Mouse (Mus musculus) midbrain, embryonic 10.5 days (tissue): ENCODE results near the gene Slbp. TPM values are rescaled to one million over a fixed set of nuclear protein-coding genes. Genes with fewer than 3 reads are reported as not detected.

Source experiments
- DNase-seq: peaks from one replicate; pipeline ENCODE4 v3.0.0-alpha.2; 2017; ENCODE audit warnings: low spot score
- H3K27ac ChIP-seq: fragments of 300-500 bp; sonication (generic); replicated peaks from 2 replicates; pipeline ENCODE4 v1.5.1; 2016; ENCODE audit warnings: mild to moderate bottlenecking
- H3K27me3 ChIP-seq: fragments of 300-500 bp; sonication (generic); 2 replicates; pipeline ENCODE4 v1.6.1; 2016; ENCODE audit warnings: low read depth, mild to moderate bottlenecking; ENCODE audit not compliant: poor library complexity, severe bottlenecking
- H3K36me3 ChIP-seq: fragments of 300-500 bp; sonication (generic); 2 replicates; pipeline ENCODE4 v1.6.1; 2016; ENCODE audit warnings: mild to moderate bottlenecking, moderate library complexity
- H3K4me1 ChIP-seq: fragments of 300-500 bp; sonication (generic); 2 replicates; pipeline ENCODE4 v1.6.1; 2016
- H3K4me3 ChIP-seq: fragments of 300-500 bp; sonication (generic); 2 replicates; pipeline ENCODE4 v1.5.1; 2016; ENCODE audit warnings: mild to moderate bottlenecking, moderate library complexity
- H3K9me3 ChIP-seq: fragments of 300-500 bp; sonication (generic); replicated peaks from 2 replicates; pipeline ENCODE4 v1.6.1; 2016; ENCODE audit warnings: mild to moderate bottlenecking
- WGBS: fragments of 180-500 bp; shearing (Covaris S2); methylation state at CpG from one replicate; pipeline ENCODE4 v1.1.7; 2016; 5-methylcytosine and 5-hydroxymethylcytosine counted together
- polyA plus RNA-seq: library from polyadenylated mRNA; unstranded; fragments of >200 nt; fragmentation: Nextera tagmentation; extraction: Ambion mirVana; gene quantifications from 2 replicates; pipeline ENCODE4 v1.2.1, GENCODE M21; 2016

Gene Slbp
- polyA plus RNA-seq, 1 experiment from 2014 or later = 347 TPM

GRCm38 (mm10) chr5:33637606-33638350, 14.6 kb downstream of the Slbp start:
- WGBS = 86% methylated on average over 3 of the region's 3 CpGs
- DNase-seq = no peak
- H3K27ac ChIP-seq = no peak overlapping the region
- no peak overlapping the region for H3K4me3 ChIP-seq
- no peaks in the 10 kb centered on the region for H3K4me1 ChIP-seq
- H3K9me3 ChIP-seq = no peaks in the 10 kb centered on the region
- no peaks in the 10 kb centered on the region for H3K27me3 ChIP-seq
- H3K36me3 ChIP-seq = peaks cover 80% of the 10 kb centered on the region

GRCm38 (mm10) chr5:33635361-33635760, 17.0 kb downstream of the Slbp start:
- no peak overlapping the region for H3K27ac ChIP-seq
- 87% methylated on average over 3 of the region's 3 CpGs for WGBS
- no peaks in the 10 kb centered on the region for H3K9me3 ChIP-seq
- DNase-seq = no peak
- peaks cover 6% of the 10 kb centered on the region for H3K4me1 ChIP-seq
- no peak overlapping the region for H3K4me3 ChIP-seq
- no peaks in the 10 kb centered on the region for H3K27me3 ChIP-seq
- peaks cover 56% of the 10 kb centered on the region for H3K36me3 ChIP-seq

- H3K27ac ChIP-seq = no peak overlapping the region
- 93% methylated on average over 1 of the region's 1 CpGs for WGBS
- H3K4me3 ChIP-seq = no peak overlapping the region
- H3K9me3 ChIP-seq = no peaks in the 10 kb centered on the region
- peaks cover 31% of the 10 kb centered on the region for H3K36me3 ChIP-seq
- no peak for DNase-seq
- H3K4me1 ChIP-seq = peaks cover 27% of the 10 kb centered on the region
- H3K27me3 ChIP-seq = no peaks in the 10 kb centered on the region
Observed at GRCm38 (mm10) chr5:33632526-33632925, 19.8 kb downstream of the Slbp start.

- WGBS = 74% methylated on average over 4 of the region's 4 CpGs
- peaks cover 33% of the 10 kb centered on the region for H3K4me1 ChIP-seq
- H3K9me3 ChIP-seq = no peaks in the 10 kb centered on the region
- no peaks in the 10 kb centered on the region for H3K27me3 ChIP-seq
- H3K27ac ChIP-seq = 0 out of 2 replicates have a peak overlapping the region, but pooled peaks have one; percentile 92
- H3K4me3 ChIP-seq = peak overlapping the region; percentile 91
- no peak for DNase-seq
- H3K36me3 ChIP-seq = peaks cover 13% of the 10 kb centered on the region
Observed at GRCm38 (mm10) chr5:33630615-33631014, 21.8 kb downstream of the Slbp start.

GRCm38 (mm10) chr5:33630061-33630460, 22.3 kb downstream of the Slbp start:
- H3K9me3 ChIP-seq = no peaks in the 10 kb centered on the region
- WGBS = 11% methylated on average over 9 of the region's 9 CpGs

GRCm38 (mm10) chr5:33629301-33629987, 22.9 kb downstream of the Slbp start, which contains the start of the genes Fam53a and Gm9903:
Gene Fam53a, minus strand, starts transcription at chr5:33629635.
Gene Gm9903, plus strand, starts transcription at chr5:33629925.
- peak; percentile 99 for DNase-seq
- H3K27me3 ChIP-seq = no peaks in the 10 kb centered on the region
- H3K27ac ChIP-seq = peak within 1 kb of the TSS; percentile 92
- H3K4me1 ChIP-seq = peaks cover 33% of the 10 kb centered on the region
- H3K4me3 ChIP-seq = peak within 1 kb of the TSS; percentile 91
- no peaks in the 10 kb centered on the region for H3K9me3 ChIP-seq
- under 1% methylated on average over 95 of the region's 99 CpGs for WGBS
- H3K36me3 ChIP-seq = peaks cover 5% of the 10 kb centered on the region

More at GRCm38 (mm10) chr5:33630061-33630460, 22.3 kb downstream of the Slbp start:
- peak overlapping the region; percentile 92 for H3K27ac ChIP-seq
- H3K4me1 ChIP-seq = peaks cover 33% of the 10 kb centered on the region
- H3K27me3 ChIP-seq = no peaks in the 10 kb centered on the region
- H3K4me3 ChIP-seq = peak overlapping the region; percentile 91
- H3K36me3 ChIP-seq = peaks cover 11% of the 10 kb centered on the region
- DNase-seq = no peak

- H3K27ac ChIP-seq = peak overlapping the region; percentile 92
- no peak for DNase-seq
- H3K9me3 ChIP-seq = no peaks in the 10 kb centered on the region
- H3K4me1 ChIP-seq = peaks cover 33% of the 10 kb centered on the region
- peaks cover 6% of the 10 kb centered on the region; the same call in 1 of the 2 replicates for H3K36me3 ChIP-seq
- under 1% methylated on average over 24 of the region's 24 CpGs for WGBS
- H3K4me3 ChIP-seq = peak overlapping the region; percentile 91
- no peaks in the 10 kb centered on the region for H3K27me3 ChIP-seq
Observed at GRCm38 (mm10) chr5:33628820-33629300, 23.5 kb downstream of the Slbp start.

GRCm38 (mm10) chr5:33627968-33628367, 24.4 kb downstream of the Slbp start:
- peaks cover 33% of the 10 kb centered on the region for H3K4me1 ChIP-seq
- no peaks in the 10 kb centered on the region for H3K9me3 ChIP-seq
- peaks cover 13% of the 10 kb centered on the region for H3K36me3 ChIP-seq
- peak overlapping the region; percentile 91 for H3K4me3 ChIP-seq
- H3K27me3 ChIP-seq = no peaks in the 10 kb centered on the region
- 63% methylated on average over 4 of the region's 4 CpGs for WGBS
- 0 out of 2 replicates have a peak overlapping the region, but pooled peaks have one; percentile 92 for H3K27ac ChIP-seq
- DNase-seq = no peak

- H3K27ac ChIP-seq = no peak overlapping the region
- no peak overlapping the region for H3K4me3 ChIP-seq
- H3K4me1 ChIP-seq = peaks cover 18% of the 10 kb centered on the region
- H3K27me3 ChIP-seq = no peaks in the 10 kb centered on the region
- peaks cover 24% of the 10 kb centered on the region for H3K36me3 ChIP-seq
- WGBS = 85% methylated on average over 3 of the region's 3 CpGs
- no peak for DNase-seq
- H3K9me3 ChIP-seq = no peaks in the 10 kb centered on the region
Observed at GRCm38 (mm10) chr5:33623766-33624165, 28.6 kb downstream of the Slbp start.

- H3K27me3 ChIP-seq = no peaks in the 10 kb centered on the region
- peaks cover 24% of the 10 kb centered on the region for H3K36me3 ChIP-seq
- H3K4me1 ChIP-seq = peaks cover 8% of the 10 kb centered on the region
- no peak overlapping the region for H3K4me3 ChIP-seq
- DNase-seq = no peak
- H3K27ac ChIP-seq = no peak overlapping the region
- 95% methylated on average over 2 of the region's 2 CpGs for WGBS
- no peaks in the 10 kb centered on the region for H3K9me3 ChIP-seq
Observed at GRCm38 (mm10) chr5:33622671-33623070, 29.7 kb downstream of the Slbp start.

- peaks cover 59% of the 10 kb centered on the region for H3K36me3 ChIP-seq
- 90% methylated on average over 6 of the region's 6 CpGs for WGBS
- no peaks in the 10 kb centered on the region for H3K27me3 ChIP-seq
- no peaks in the 10 kb centered on the region for H3K9me3 ChIP-seq
- H3K27ac ChIP-seq = no peak overlapping the region
- no peak for DNase-seq
- H3K4me3 ChIP-seq = no peak overlapping the region
- no peaks in the 10 kb centered on the region for H3K4me1 ChIP-seq
Observed at GRCm38 (mm10) chr5:33614391-33614790, 38.0 kb downstream of the Slbp start.

GRCm38 (mm10) chr5:33611795-33612194, 40.6 kb downstream of the Slbp start:
- DNase-seq = no peak
- Histone ChIP-seq H3K27ac (no peak overlapping the region), H3K36me3 (peaks cover 81% of the 10 kb centered on the region), H3K27me3 (no peaks in the 10 kb centered on the region), H3K4me1 (no peaks in the 10 kb centered on the region), H3K4me3 (no peak overlapping the region), H3K9me3 (no peaks in the 10 kb centered on the region)
- WGBS = 100% methylated on average over 1 of the region's 1 CpGs

- 97% methylated on average over 1 of the region's 1 CpGs for WGBS
- Histone ChIP-seq H3K36me3 (peaks cover 94% of the 10 kb centered on the region), H3K4me1 (no peaks in the 10 kb centered on the region)
Observed at GRCm38 (mm10) chr5:33609226-33609625, 43.1 kb downstream of the Slbp start.

More at GRCm38 (mm10) chr5:33609226-33609625, 43.1 kb downstream of the Slbp start:
- Histone ChIP-seq H3K4me3 (no peak overlapping the region), H3K27ac (no peak overlapping the region), H3K9me3 (no peaks in the 10 kb centered on the region), H3K27me3 (no peaks in the 10 kb centered on the region)
- DNase-seq = no peak
